ENCODE assay signal across 16 mouse cellular contexts in genomic region chr3:53674225-53674624, GRCm38 (mm10). TPM values are rescaled to one million over a fixed set of nuclear protein-coding genes. Genes with fewer than 3 reads are reported as not detected.
DNase-seq lines count a peak whose midpoint lies in the region; ATAC-seq and TF ChIP-seq lines count a peak whose summit lies in the region.
"Had no signal": no experiment of that assay in that cellular context is flagged by ENCODE, and none has a peak within 500 bp of the region (broad histone marks: within the 10 kb centered on the region; RNA-seq: fewer than 3 reads in every experiment).

No protein-coding gene starts in this region.

- H3K9me3 ChIP-seq in forebrain, embryonic 11.5 days (ENCODE audit: control insufficient read depth, low read length), result no peaks in the 10 kb centered on the region
- H3K9me3 ChIP-seq in forebrain, postnatal 0 days (ENCODE audit: low read length), result no peaks in the 10 kb centered on the region
- no peaks in the 10 kb centered on the region for H3K9me3 ChIP-seq in limb, embryonic 14.5 days (ENCODE audit: control insufficient read depth, low read length)
- H3K9me3 ChIP-seq in limb, embryonic 10.5 days (replicated peaks), result no peaks in the 10 kb centered on the region
- no peaks in the 10 kb centered on the region for H3K9me3 ChIP-seq in embryonic facial prominence, embryonic 10.5 days
- H3K9me3 ChIP-seq: forebrain, embryonic 12.5 days; hindbrain, embryonic 13.5 days; neural tube, embryonic 13.5 days had no signal

- H3K4me1 ChIP-seq in forebrain, embryonic 11.5 days (replicated peaks; ENCODE audit: control insufficient read depth, insufficient read depth, low read length), result no peaks in the 10 kb centered on the region
- H3K4me1 ChIP-seq in forebrain, postnatal 0 days (ENCODE audit: insufficient read depth), result no peaks in the 10 kb centered on the region
- H3K4me1 ChIP-seq in limb, embryonic 14.5 days (ENCODE audit: control insufficient read depth, insufficient read depth, low read length), result no peaks in the 10 kb centered on the region
- 0 out of 2 replicates have a peak, but pooled peaks cover 4% of the 10 kb centered on the region for H3K4me1 ChIP-seq in limb, embryonic 10.5 days
- peaks cover 11% of the 10 kb centered on the region for H3K4me1 ChIP-seq in embryonic facial prominence, embryonic 10.5 days
- H3K4me1 ChIP-seq in thymus, adult 2 months (replicated peaks; ENCODE audit: control insufficient read depth, insufficient read depth, low read length), result no peaks in the 10 kb centered on the region
- H3K4me1 ChIP-seq: hindbrain, embryonic 13.5 days; neural tube, embryonic 13.5 days had no signal

- no peak for TF ChIP-seq POLR2A in limb, embryonic 14.5 days (IDR thresholded peaks at IDR 0.05; ENCODE audit: borderline replicate concordance, extremely low read depth, insufficient read depth, insufficient read length)
- TF ChIP-seq POLR2A in thymus, adult 2 months (IDR thresholded peaks at IDR 0.05; ENCODE audit: control insufficient read depth, extremely low read depth, insufficient read depth, low read length, poor library complexity), result no peak

- H3K4me2 ChIP-seq in forebrain, embryonic 11.5 days (ENCODE audit: low read depth, low read length, severe bottlenecking), result no peak overlapping the region
- no peak overlapping the region for H3K4me2 ChIP-seq in forebrain, postnatal 0 days (ENCODE audit: low read depth)
- H3K4me2 ChIP-seq in limb, embryonic 14.5 days (replicated peaks; ENCODE audit: low read depth, low read length, severe bottlenecking), result no peak overlapping the region
- H3K4me2 ChIP-seq: forebrain, embryonic 12.5 days; hindbrain, embryonic 13.5 days; neural tube, embryonic 13.5 days had no signal

- no peak overlapping the region for H3K9ac ChIP-seq in forebrain, embryonic 11.5 days (ENCODE audit: low read length)
- H3K9ac ChIP-seq in forebrain, postnatal 0 days, result no peak overlapping the region
- H3K9ac ChIP-seq in limb, embryonic 14.5 days (ENCODE audit: low read depth, low read length, severe bottlenecking), result no peak overlapping the region
- H3K9ac ChIP-seq: forebrain, embryonic 12.5 days; hindbrain, embryonic 13.5 days; neural tube, embryonic 13.5 days had no signal

- no peak overlapping the region for H3K27ac ChIP-seq in forebrain, embryonic 11.5 days (ENCODE audit: low read depth, low read length)
- H3K27ac ChIP-seq in forebrain, postnatal 0 days (ENCODE audit: low read depth, low read length), result no peak overlapping the region
- no peak overlapping the region for H3K27ac ChIP-seq in limb, embryonic 14.5 days (replicated peaks; ENCODE audit: low read depth, low read length)
- H3K27ac ChIP-seq in limb, embryonic 10.5 days, result no peak overlapping the region
- peak overlapping the region; percentile 70 for H3K27ac ChIP-seq in embryonic facial prominence, embryonic 10.5 days (replicated peaks)
- no peak overlapping the region for H3K27ac ChIP-seq in thymus, adult 2 months (ENCODE audit: control insufficient read depth, insufficient read depth, low read length)
- H3K27ac ChIP-seq: forebrain, embryonic 12.5 days; hindbrain, embryonic 13.5 days; neural tube, embryonic 13.5 days had no signal

- DNase-seq in forebrain, embryonic 11.5 days (ENCODE audit: low spot score), result no peak
- DNase-seq in forebrain, postnatal 0 days, result no peak
- DNase-seq in limb, embryonic 14.5 days (ENCODE audit: low spot score), result peak; percentile 71
- DNase-seq in limb, embryonic 10.5 days (ENCODE audit: low spot score), result no peak
- DNase-seq in embryonic facial prominence, embryonic 10.5 days (ENCODE audit: low spot score), result peak; percentile 43
- DNase-seq in retina, postnatal 1 day, result peak; percentile 28
- no peak for DNase-seq in adrenal gland, adult 18-20 months (ENCODE audit: low spot score in 2 of 2)
- no peak for DNase-seq in thymus, adult 2 months
- DNase-seq: adrenal gland, postnatal 25 days; cerebellum, postnatal 14 days; right cerebral cortex, postnatal 4 days; thymus, postnatal 25 days had no signal

- TF ChIP-seq CTCF in forebrain, postnatal 0 days (IDR thresholded peaks at IDR 0.05; ENCODE audit: low read depth), result no peak
- no peak for TF ChIP-seq CTCF in thymus, adult 2 months (IDR thresholded peaks at IDR 0.05; ENCODE audit: borderline replicate concordance, control insufficient read depth, extremely low read depth, insufficient read depth, low read length, poor library complexity)

- peak; percentile 64; the same call in 1 of the 2 replicates for ATAC-seq in forebrain, embryonic 11.5 days (replicated peaks; ENCODE audit: low FRiP score)
- no peak for ATAC-seq in forebrain, postnatal 0 days
- peak; percentile 47; the same call in 1 of the 2 replicates for ATAC-seq in limb, embryonic 14.5 days (ENCODE audit: low FRiP score, low read depth)

- WGBS in forebrain, embryonic 11.5 days, result 58% methylated on average over 1 of the region's 1 CpGs
- 19% methylated on average over 1 of the region's 1 CpGs for WGBS in forebrain, postnatal 0 days
- WGBS in limb, embryonic 14.5 days, result 42% methylated on average over 1 of the region's 1 CpGs
- 57% methylated on average over 1 of the region's 1 CpGs for WGBS in limb, embryonic 10.5 days
- 50% methylated on average over 1 of the region's 1 CpGs for WGBS in embryonic facial prominence, embryonic 10.5 days
- 79% methylated on average over 1 of the region's 1 CpGs for WGBS in thymus, adult 2 months

- H3K27me3 ChIP-seq in forebrain, embryonic 11.5 days (ENCODE audit: control insufficient read depth, insufficient read depth, low read length), result no peaks in the 10 kb centered on the region
- no peaks in the 10 kb centered on the region for H3K27me3 ChIP-seq in forebrain, postnatal 0 days (ENCODE audit: insufficient read depth, low read length)
- no peaks in the 10 kb centered on the region for H3K27me3 ChIP-seq in limb, embryonic 14.5 days (ENCODE audit: control insufficient read depth, insufficient read depth, low read length)
- H3K27me3 ChIP-seq in limb, embryonic 10.5 days (ENCODE audit: low read depth, poor library complexity, severe bottlenecking), result no peaks in the 10 kb centered on the region
- no peaks in the 10 kb centered on the region for H3K27me3 ChIP-seq in embryonic facial prominence, embryonic 10.5 days (replicated peaks; ENCODE audit: low read depth, poor library complexity, severe bottlenecking)
- H3K27me3 ChIP-seq in thymus, adult 2 months (ENCODE audit: control insufficient read depth, insufficient read depth, low read length), result no peaks in the 10 kb centered on the region
- H3K27me3 ChIP-seq: forebrain, embryonic 12.5 days; hindbrain, embryonic 13.5 days; neural tube, embryonic 13.5 days had no signal

- H3K4me3 ChIP-seq in forebrain, embryonic 11.5 days (ENCODE audit: low read depth, low read length), result no peak overlapping the region
- no peak overlapping the region for H3K4me3 ChIP-seq in forebrain, postnatal 0 days (ENCODE audit: low read depth, low read length)
- H3K4me3 ChIP-seq in limb, embryonic 14.5 days (replicated peaks; ENCODE audit: low read length), result no peak overlapping the region
- no peak overlapping the region for H3K4me3 ChIP-seq in limb, embryonic 10.5 days
- H3K4me3 ChIP-seq in embryonic facial prominence, embryonic 10.5 days, result no peak overlapping the region
- H3K4me3 ChIP-seq in thymus, adult 2 months (ENCODE audit: control insufficient read depth, insufficient read depth, low read length), result no peak overlapping the region
- H3K4me3 ChIP-seq: forebrain, embryonic 12.5 days; hindbrain, embryonic 13.5 days; neural tube, embryonic 13.5 days had no signal

- no peaks in the 10 kb centered on the region for H3K36me3 ChIP-seq in forebrain, embryonic 11.5 days (ENCODE audit: control insufficient read depth, insufficient read depth, low read length)
- no peaks in the 10 kb centered on the region for H3K36me3 ChIP-seq in forebrain, postnatal 0 days (ENCODE audit: insufficient read depth)
- H3K36me3 ChIP-seq in limb, embryonic 14.5 days (ENCODE audit: control insufficient read depth, insufficient read depth, low read length), result no peaks in the 10 kb centered on the region
- no peaks in the 10 kb centered on the region for H3K36me3 ChIP-seq in limb, embryonic 10.5 days
- H3K36me3 ChIP-seq in embryonic facial prominence, embryonic 10.5 days (replicated peaks), result no peaks in the 10 kb centered on the region
- H3K36me3 ChIP-seq in thymus, adult 2 months (ENCODE audit: control insufficient read depth, insufficient read depth, low read length), result no peaks in the 10 kb centered on the region
- H3K36me3 ChIP-seq: forebrain, embryonic 12.5 days; hindbrain, embryonic 13.5 days; neural tube, embryonic 13.5 days had no signal

RNA-seq across cellular contexts. Expression of gene Frem2, which starts 17.1 kb away (rescaled TPM):
- polyA plus RNA-seq in forebrain, embryonic 11.5 days (2014; fragmentation: Nextera tagmentation; extraction: Ambion mirVana), result 2.5 and 2.7 TPM in 2 replicates
- total RNA-seq in forebrain, postnatal 0 days (2014; rRNA removed), result 7.8 and 7.9 TPM in 2 replicates
- polyA plus RNA-seq in forebrain, postnatal 0 days (2015; fragmentation: Nextera tagmentation; extraction: Ambion mirVana), result 1.1 and 1.5 TPM in 2 replicates
- polyA plus RNA-seq in limb, embryonic 14.5 days (2012; rRNA removed), result 15.2 and 16.8 TPM in 2 replicates
- polyA plus RNA-seq in limb, embryonic 14.5 days (2014; fragmentation: Nextera tagmentation; extraction: Ambion mirVana), result 10.0 and 10.9 TPM in 2 replicates
- 2.9 and 3.7 TPM in 2 replicates for polyA plus RNA-seq in limb, embryonic 10.5 days (2016; fragmentation: Nextera tagmentation; extraction: Ambion mirVana)
- polyA plus RNA-seq in embryonic facial prominence, embryonic 10.5 days (2016; fragmentation: Nextera tagmentation; extraction: Ambion mirVana), result 7.8 and 10.8 TPM in 2 replicates
- total RNA-seq in adrenal gland, adult 18-20 months (2021), result under 1 TPM; 0.13 TPM
- polyA plus RNA-seq in thymus, adult 2 months (2012; rRNA removed), result 0.81 and 0.99 TPM in 2 replicates
- total RNA-seq: megakaryocyte, adult 5-6 weeks had no signal

Comparison
In these comparisons a context has a peak if more than half of its experiments do, and no peak if none do; other contexts are left out.
1. DNase-seq: peak in limb, embryonic 14.5 days (single experiment), embryonic facial prominence, embryonic 10.5 days (single experiment) and retina, postnatal 1 day (single experiment); none in forebrain, embryonic 11.5 days (single experiment), forebrain, postnatal 0 days (single experiment), limb, embryonic 10.5 days (single experiment), adrenal gland, adult 18-20 months (0 of 2) and thymus, adult 2 months (single experiment).